Mouse (Mus musculus) bone marrow, adult 2 months (tissue): ENCODE measurements around the gene Olfr54. TPM values are rescaled to one million over a fixed set of nuclear protein-coding genes. Genes with fewer than 3 reads are reported as not detected.
"Not testable (repeated sequence)": the region's sequence is repeated elsewhere in the genome, so short reads cannot be mapped to it uniquely, and the experiment has no call there.

Experiments used
- H3K27ac ChIP-seq: fragments of 200-500 bp; 2 replicates; pipeline ENCODE4 v1.5.1; 2012; ENCODE audit warnings: low read depth, mild to moderate bottlenecking, control low read depth, inconsistent platforms, low read length; ENCODE audit not compliant: control insufficient read depth, poor library complexity, insufficient read depth
- H3K4me1 ChIP-seq: fragments of 200-500 bp; 2 replicates; pipeline ENCODE4 v1.6.1; 2011; ENCODE audit warnings: low read length; ENCODE audit not compliant: control insufficient read depth, insufficient read depth
- H3K4me3 ChIP-seq: fragments of 200-500 bp; replicated peaks from 2 replicates; pipeline ENCODE3; 2011; ENCODE audit warnings: mild to moderate bottlenecking, low read depth, low read length, control low read depth; ENCODE audit not compliant: control insufficient read depth
- CTCF ChIP-seq: fragments of 200-500 bp; IDR thresholded peaks from 2 replicates; pipeline ENCODE4 v1.5.1; 2011; ENCODE audit warnings: low read length, control low read depth; ENCODE audit not compliant: control insufficient read depth, insufficient read depth
- POLR2A ChIP-seq: fragments of 200-500 bp; IDR thresholded peaks from 2 replicates; pipeline ENCODE4 v1.6.1; 2011; ENCODE audit warnings: low read depth, mild to moderate bottlenecking, control low read depth, low read length, borderline replicate concordance; ENCODE audit not compliant: control insufficient read depth
- whole genome bisulfite sequencing: fragments of 180-500 bp; shearing (Covaris S2); methylation state at CpG from one replicate; pipeline ENCODE4 v1.1.7; 2018; 5-methylcytosine and 5-hydroxymethylcytosine counted together
- polyA plus RNA-seq: library from polyadenylated mRNA; stranded (reverse); fragments of >200 nt; gene quantifications from 2 replicates; pipeline ENCODE4 v1.2.4, GENCODE M21; 2011; ENCODE audit warnings: low replicate concordance; ENCODE audit not compliant: missing spikeins, insufficient read depth, insufficient read length

Olfr54 gene
- polyA plus RNA-seq, 1 experiment = not detected

DNA sequence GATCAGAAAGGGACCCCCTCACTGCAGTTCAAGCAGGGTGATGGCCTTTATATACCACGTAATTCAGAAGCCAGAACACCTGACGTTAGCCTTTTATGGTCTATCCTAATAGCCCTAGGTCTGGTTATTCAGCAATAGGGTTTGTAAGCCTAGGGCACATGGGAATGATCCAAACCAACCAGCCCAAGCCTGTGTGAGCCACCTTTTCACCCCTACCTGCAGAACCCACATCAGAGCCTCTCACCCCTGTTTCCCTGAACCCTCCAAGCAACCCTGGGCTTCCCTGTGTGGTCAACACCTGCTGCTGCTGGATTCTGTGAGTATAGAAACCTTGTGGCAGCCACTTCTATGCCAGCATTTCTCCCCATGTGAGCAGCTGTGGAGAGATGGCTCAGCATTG lies 16.2 kb downstream of the Olfr54 start:
- TF ChIP-seq POLR2A (no peak), CTCF (no peak)
- Histone ChIP-seq H3K4me3 (no peak overlapping the region), H3K27ac (no peak overlapping the region), H3K4me1 (no peaks in the 10 kb centered on the region)
- 63% methylated on average over 2 of the region's 2 CpGs for WGBS

DNA sequence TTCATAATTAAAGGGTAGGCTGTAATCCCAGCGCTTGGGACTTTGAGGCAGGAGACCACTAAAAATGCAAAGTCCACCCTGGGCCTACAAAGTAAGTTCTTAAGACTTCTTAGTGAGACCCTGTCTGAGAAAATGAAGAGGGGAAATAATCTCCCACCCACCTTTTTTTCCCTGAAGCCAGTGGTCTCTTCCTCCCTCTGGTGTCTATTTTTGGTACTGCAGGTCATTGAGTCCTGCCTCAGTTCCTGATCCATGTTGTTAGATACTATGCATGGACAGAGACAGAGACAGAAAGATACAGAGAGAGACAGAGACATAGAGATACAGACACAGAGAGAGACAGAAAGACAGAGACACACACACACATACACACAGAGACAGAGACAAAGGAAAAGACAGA lies 18.8 kb downstream of the Olfr54 start:
- TF ChIP-seq POLR2A = no peak
- no peak for TF ChIP-seq CTCF
- H3K27ac ChIP-seq = no peak overlapping the region
- 23% methylated on average over 1 of the region's 1 CpGs for WGBS
- H3K4me3 ChIP-seq = no peak overlapping the region
- no peaks in the 10 kb centered on the region for H3K4me1 ChIP-seq

DNA sequence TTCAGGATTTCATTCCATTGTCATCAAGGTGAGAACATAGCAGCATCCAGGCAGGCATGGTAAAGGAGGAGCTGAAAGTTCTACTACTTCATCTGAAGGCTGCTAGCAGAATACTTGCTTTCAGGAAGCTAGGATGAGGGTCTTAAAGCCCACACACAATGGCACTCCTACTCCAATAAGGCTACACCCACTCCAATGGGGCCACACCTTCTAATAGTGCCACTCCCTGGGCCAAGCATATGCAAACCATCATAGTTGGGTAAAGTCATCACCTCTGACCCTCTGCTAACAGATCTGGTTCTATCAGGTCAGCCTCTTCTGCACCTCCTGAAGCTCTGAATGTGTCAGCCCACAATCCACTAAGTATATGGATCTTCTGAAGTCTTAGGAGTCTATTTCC lies 20.1 kb downstream of the Olfr54 start:
- not testable (repeated sequence) for H3K27ac ChIP-seq, H3K4me1 ChIP-seq, H3K4me3 ChIP-seq

DNA sequence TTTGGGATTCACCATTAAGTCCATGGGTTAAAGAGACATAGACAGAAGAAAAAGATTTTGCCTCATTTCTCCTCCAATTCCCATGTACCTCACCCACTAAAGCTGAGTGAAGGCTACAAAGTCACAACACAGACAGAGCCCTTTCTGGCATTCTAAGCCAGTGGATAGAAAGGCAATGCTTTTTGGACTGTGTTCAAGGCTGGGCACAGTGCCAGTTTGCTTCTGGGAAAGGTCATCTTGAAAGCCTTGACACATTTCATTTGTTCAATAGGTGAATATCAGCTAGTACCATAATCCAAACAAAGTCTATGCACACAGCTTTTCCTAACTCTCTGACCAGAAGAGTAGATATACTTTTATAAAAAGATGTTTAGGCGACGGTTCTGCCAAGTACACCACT lies 21.9 kb downstream of the Olfr54 start:
- 82% methylated on average over 2 of the region's 2 CpGs for WGBS
- no peaks in the 10 kb centered on the region for H3K4me1 ChIP-seq
- H3K4me3 ChIP-seq = no peak overlapping the region
- no peak overlapping the region for H3K27ac ChIP-seq
- TF ChIP-seq POLR2A (no peak), CTCF (no peak)

DNA sequence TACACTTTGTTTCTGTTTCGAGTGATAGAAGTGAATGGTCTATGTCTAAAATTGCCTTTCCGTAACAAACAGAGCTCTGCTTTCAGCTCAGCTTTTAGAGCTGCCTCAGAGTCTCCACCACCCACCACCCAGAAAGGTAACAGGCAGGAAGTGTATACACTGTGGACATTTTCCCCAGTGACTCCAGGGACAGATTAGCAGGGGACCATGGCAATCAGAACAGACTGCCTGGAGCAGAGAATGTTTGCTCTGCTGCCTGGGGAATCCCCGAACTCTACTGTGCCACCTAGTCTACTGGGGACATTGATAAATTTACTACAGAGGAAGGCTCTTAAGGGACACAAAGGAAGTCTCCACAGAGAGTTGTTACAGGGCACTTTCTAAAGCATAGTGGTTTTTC lies 30.7 kb downstream of the Olfr54 start:
- H3K27ac ChIP-seq, H3K4me3 ChIP-seq, H3K4me1 ChIP-seq: not testable (repeated sequence)
- WGBS = 51% methylated on average over 3 of the region's 3 CpGs

DNA sequence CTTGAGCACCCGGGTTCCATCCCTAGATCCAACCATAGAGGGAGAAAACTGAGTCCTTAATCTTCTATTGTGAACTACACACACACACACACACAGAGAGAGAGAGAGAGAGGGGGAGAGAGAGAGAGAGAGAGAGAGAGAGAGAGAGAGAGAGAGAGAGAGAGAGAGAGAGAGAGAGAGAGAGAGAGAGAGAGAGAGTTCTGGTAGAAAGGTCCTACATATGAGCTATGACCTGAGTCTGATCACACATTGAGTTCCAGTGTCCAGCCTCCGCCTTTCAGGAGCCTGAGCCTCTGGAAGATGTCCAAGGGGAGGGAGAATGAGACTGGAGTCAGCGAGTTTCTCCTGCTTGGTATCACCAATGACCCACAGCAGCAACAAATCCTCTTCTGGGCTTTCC lies 33.8 kb downstream of the Olfr54 start, which contains the start of gene Olfr1375:
Olfr1375 (plus strand) TSS at position 301 of the 400 bp plus-strand sequence.
- H3K27ac ChIP-seq, H3K4me1 ChIP-seq, H3K4me3 ChIP-seq: not testable (repeated sequence)
- WGBS = 54% methylated on average over 3 of the region's 3 CpGs

DNA sequence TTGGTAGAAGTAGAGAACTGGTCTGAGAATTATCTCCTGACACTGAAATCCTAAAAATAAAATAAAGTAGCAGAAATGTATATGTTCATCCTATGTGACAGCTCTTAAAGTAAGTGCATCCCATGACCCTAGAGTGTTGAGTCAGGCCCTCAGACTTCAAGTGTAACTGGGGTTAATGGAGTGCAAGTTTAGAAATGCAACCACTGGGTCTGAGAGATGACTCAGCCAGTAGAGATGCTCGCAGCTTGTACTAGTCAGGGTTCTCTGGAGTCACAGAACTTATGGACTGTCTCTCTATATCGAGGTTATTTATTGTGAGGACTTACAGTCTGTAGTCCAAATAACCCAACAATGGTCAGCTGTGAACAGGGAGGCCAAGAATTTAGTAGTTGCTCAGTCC lies 37.6 kb downstream of the Olfr54 start:
- TF ChIP-seq CTCF (no peak), POLR2A (no peak)
- WGBS = 61% methylated on average over 2 of the region's 2 CpGs
- no peak overlapping the region for H3K27ac ChIP-seq
- H3K4me3 ChIP-seq = no peak overlapping the region
- no peaks in the 10 kb centered on the region for H3K4me1 ChIP-seq

DNA sequence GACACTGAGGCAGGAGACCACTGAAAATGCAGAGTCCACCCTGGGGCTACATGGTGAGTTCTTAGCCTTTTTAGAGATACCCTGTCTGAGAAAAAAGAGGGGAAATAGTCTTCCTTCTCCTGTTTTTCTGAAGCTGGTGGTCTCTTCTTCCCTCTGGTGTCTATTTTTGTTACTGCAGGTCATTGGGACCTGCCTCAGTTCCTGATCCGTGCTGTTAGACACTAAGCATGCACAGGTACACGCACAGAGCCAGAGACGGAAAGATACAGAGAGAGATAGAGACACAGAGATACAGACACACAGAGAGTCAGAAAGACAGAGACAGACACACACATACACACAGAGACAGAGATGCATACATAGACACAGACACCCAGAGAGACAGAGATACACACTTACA lies 39.2 kb downstream of the Olfr54 start:
- Histone ChIP-seq H3K4me3 (no peak overlapping the region), H3K4me1 (no peaks in the 10 kb centered on the region), H3K27ac (no peak overlapping the region)
- 35% methylated on average over 3 of the region's 3 CpGs for WGBS
- no peak for TF ChIP-seq CTCF
- TF ChIP-seq POLR2A = no peak

DNA sequence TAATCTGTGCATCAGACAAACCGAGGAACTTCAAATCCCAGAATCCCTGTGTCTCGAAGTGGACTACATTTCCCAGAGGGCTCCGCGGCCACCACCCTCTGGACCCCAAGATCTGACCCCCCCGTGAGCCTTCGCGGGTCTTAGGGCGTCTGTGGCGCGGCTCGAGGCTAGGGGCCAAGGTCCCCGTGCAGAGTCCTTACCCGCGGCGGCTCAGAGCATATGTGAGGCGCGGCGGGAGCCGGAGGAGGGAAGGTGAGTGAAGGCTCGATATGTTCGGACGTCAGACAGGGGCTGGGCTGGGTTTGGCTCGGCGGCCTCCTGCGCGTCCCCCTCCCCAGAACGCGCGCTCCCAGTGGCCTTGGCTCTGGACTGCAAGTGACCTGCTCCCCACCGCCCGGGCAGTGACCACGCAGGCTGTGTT lies 45.1 kb downstream of the Olfr54 start, which contains the start of gene Zfp354a:
Zfp354a (plus strand) TSS at position 107 of the 421 bp plus-strand sequence.
- TF ChIP-seq POLR2A = no peak
- TF ChIP-seq CTCF = no peak
- H3K4me1 ChIP-seq = no peaks in the 10 kb centered on the region
- peak within 1 kb of the TSS; percentile 16 for H3K4me3 ChIP-seq
- no peak within 1 kb of the TSS for H3K27ac ChIP-seq
- WGBS = 1% methylated on average over 32 of the region's 32 CpGs

DNA sequence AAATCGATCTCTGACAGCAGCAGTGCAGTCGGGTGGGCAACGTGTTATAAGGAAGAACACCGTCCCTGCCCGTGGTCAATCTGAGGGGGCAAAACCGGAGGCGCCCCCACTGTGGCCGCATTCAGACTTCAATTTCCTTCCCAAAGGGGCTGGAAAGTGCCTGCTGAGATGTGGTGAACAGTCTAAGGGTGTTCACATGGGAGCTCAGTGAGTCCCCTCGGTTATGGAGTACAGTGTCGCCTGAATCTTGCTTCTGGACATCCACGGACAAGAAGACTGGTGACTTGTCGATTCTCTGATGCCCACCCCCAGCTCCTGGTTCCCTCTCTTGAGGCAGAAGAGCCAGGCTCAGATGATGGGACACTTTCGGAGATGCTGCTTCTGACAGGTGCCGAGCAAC lies 45.6 kb downstream of the Olfr54 start:
- WGBS = 15% methylated on average over 14 of the region's 14 CpGs
- TF ChIP-seq CTCF = no peak
- TF ChIP-seq POLR2A = no peak

More for the DNA sequence above, 45.6 kb downstream of the Olfr54 start:
- no peak overlapping the region for H3K27ac ChIP-seq
- no peaks in the 10 kb centered on the region for H3K4me1 ChIP-seq
- peak overlapping the region; percentile 16 for H3K4me3 ChIP-seq
